8 mouse cellular contexts compared by ENCODE assay signal in genomic region chrX:71050677-71051311, GRCm38 (mm10). TPM values are rescaled to one million over a fixed set of nuclear protein-coding genes. Genes with fewer than 3 reads are reported as not detected.
DNase-seq lines count a peak whose midpoint lies in the region; ATAC-seq lines count a peak whose summit lies in the region.

No protein-coding gene starts in this region.

- 18% methylated on average over 26 of the region's 26 CpGs for WGBS in neural tube, embryonic 11.5 days
- 23% methylated on average over 26 of the region's 26 CpGs for WGBS in embryonic facial prominence, embryonic 10.5 days
- 13% methylated on average over 26 of the region's 26 CpGs for WGBS in heart, embryonic 13.5 days
- 17% methylated on average over 26 of the region's 26 CpGs for WGBS in stomach, embryonic 15.5 days

- DNase-seq in neural tube, embryonic 11.5 days (ENCODE audit: low spot score), result peak; percentile 28
- DNase-seq in neural tube, embryonic 10.5 days (ENCODE audit: extremely low spot score, low spot score), result no peak
- peak; percentile 32 for DNase-seq in embryonic facial prominence, embryonic 10.5 days (ENCODE audit: low spot score)
- DNase-seq in layer of hippocampus, adult 18-20 months (ENCODE audit: low spot score in 2 of 2), result peak; percentile 10 to 19
- peak; percentile 22 to 25 for DNase-seq in lung, postnatal 4 days
- no peak for DNase-seq in thymus, postnatal 4 days

- peak overlapping the region; percentile 62 for H3K4me2 ChIP-seq in neural tube, embryonic 11.5 days (ENCODE audit: low read depth)
- peak overlapping the region; percentile 76 for H3K4me2 ChIP-seq in heart, embryonic 13.5 days
- H3K4me2 ChIP-seq in stomach, embryonic 15.5 days, result peak overlapping the region; percentile 69

- no peaks in the 10 kb centered on the region for H3K9me3 ChIP-seq in neural tube, embryonic 11.5 days (ENCODE audit: control insufficient read depth, low read length)
- H3K9me3 ChIP-seq in embryonic facial prominence, embryonic 10.5 days, result no peaks in the 10 kb centered on the region
- no peaks in the 10 kb centered on the region for H3K9me3 ChIP-seq in heart, embryonic 13.5 days
- H3K9me3 ChIP-seq in stomach, embryonic 15.5 days, result no peaks in the 10 kb centered on the region

- no peak overlapping the region; the same call in 1 of the 2 replicates for H3K27ac ChIP-seq in neural tube, embryonic 11.5 days (ENCODE audit: low read depth, low read length)
- H3K27ac ChIP-seq in embryonic facial prominence, embryonic 10.5 days (replicated peaks), result peak overlapping the region; percentile 66
- peak overlapping the region; percentile 58 for H3K27ac ChIP-seq in heart, embryonic 13.5 days (replicated peaks)
- no peak overlapping the region for H3K27ac ChIP-seq in stomach, embryonic 15.5 days

- peak overlapping the region; percentile 56 for H3K9ac ChIP-seq in neural tube, embryonic 11.5 days (ENCODE audit: low read length)
- peak overlapping the region; percentile 81 for H3K9ac ChIP-seq in heart, embryonic 13.5 days
- H3K9ac ChIP-seq in stomach, embryonic 15.5 days, result peak overlapping the region; percentile 29; the same call in 1 of the 2 replicates

- peaks cover 7% of the 10 kb centered on the region; the same call in 1 of the 2 replicates for H3K27me3 ChIP-seq in neural tube, embryonic 11.5 days (ENCODE audit: control insufficient read depth, insufficient read depth, low read length)
- H3K27me3 ChIP-seq in embryonic facial prominence, embryonic 10.5 days (replicated peaks; ENCODE audit: low read depth, poor library complexity, severe bottlenecking), result peaks cover 81% of the 10 kb centered on the region
- H3K27me3 ChIP-seq in heart, embryonic 13.5 days (replicated peaks), result peaks cover 19% of the 10 kb centered on the region
- H3K27me3 ChIP-seq in stomach, embryonic 15.5 days (replicated peaks), result peaks cover 11% of the 10 kb centered on the region; the same call in 1 of the 2 replicates

- peak overlapping the region; percentile 47 for H3K4me3 ChIP-seq in neural tube, embryonic 11.5 days (ENCODE audit: low read depth, low read length)
- peak overlapping the region; percentile 59 for H3K4me3 ChIP-seq in embryonic facial prominence, embryonic 10.5 days
- peak overlapping the region; percentile 62 for H3K4me3 ChIP-seq in heart, embryonic 13.5 days
- H3K4me3 ChIP-seq in stomach, embryonic 15.5 days (replicated peaks), result peak overlapping the region; percentile 52

- ATAC-seq in neural tube, embryonic 11.5 days (ENCODE audit: insufficient read depth, low FRiP score, low TSS enrichment), result peak; percentile 14; the same call in 1 of the 2 replicates
- ATAC-seq in heart, embryonic 13.5 days (ENCODE audit: extremely low read depth, insufficient number of reproducible peaks, low FRiP score, low TSS enrichment), result no peak
- no peak for ATAC-seq in stomach, embryonic 15.5 days (ENCODE audit: insufficient read depth, low FRiP score, low read depth)

- no peaks in the 10 kb centered on the region for H3K36me3 ChIP-seq in neural tube, embryonic 11.5 days (ENCODE audit: control insufficient read depth, insufficient read depth, low read length)
- no peaks in the 10 kb centered on the region for H3K36me3 ChIP-seq in embryonic facial prominence, embryonic 10.5 days (replicated peaks)
- no peaks in the 10 kb centered on the region for H3K36me3 ChIP-seq in heart, embryonic 13.5 days
- H3K36me3 ChIP-seq in stomach, embryonic 15.5 days, result no peaks in the 10 kb centered on the region

- H3K4me1 ChIP-seq in neural tube, embryonic 11.5 days (ENCODE audit: control insufficient read depth, insufficient read depth, low read length), result no peaks in the 10 kb centered on the region
- H3K4me1 ChIP-seq in embryonic facial prominence, embryonic 10.5 days, result peaks cover 16% of the 10 kb centered on the region
- H3K4me1 ChIP-seq in heart, embryonic 13.5 days, result peaks cover 10% of the 10 kb centered on the region; the same call in 1 of the 2 replicates
- H3K4me1 ChIP-seq in stomach, embryonic 15.5 days, result no peaks in the 10 kb centered on the region

RNA-seq across cellular contexts. Expression of gene Mamld1, which starts 0.7 kb away (rescaled TPM):
- polyA plus RNA-seq in neural tube, embryonic 11.5 days (2014; fragmentation: Nextera tagmentation; extraction: Ambion mirVana), result 6.0 and 6.3 TPM in 2 replicates
- polyA plus RNA-seq in embryonic facial prominence, embryonic 10.5 days (2016; fragmentation: Nextera tagmentation; extraction: Ambion mirVana), result 1.3 and 1.5 TPM in 2 replicates
- 2.9 and 3.1 TPM in 2 replicates for polyA plus RNA-seq in heart, embryonic 13.5 days (2015; fragmentation: Nextera tagmentation; extraction: Ambion mirVana)
- total RNA-seq in layer of hippocampus, adult 18-20 months (2021), result 10 to 100 TPM; 32.2 to 32.5 TPM
- polyA plus RNA-seq in stomach, embryonic 15.5 days (2015; fragmentation: Nextera tagmentation; extraction: Ambion mirVana), result 2.4 and 3.0 TPM in 2 replicates

Comparison
In these comparisons a context has a peak if more than half of its experiments do, and no peak if none do; other contexts are left out.
1. DNase-seq: peak in neural tube, embryonic 11.5 days (single experiment), embryonic facial prominence, embryonic 10.5 days (single experiment), layer of hippocampus, adult 18-20 months (2 of 2) and lung, postnatal 4 days (2 of 2); none in neural tube, embryonic 10.5 days (single experiment) and thymus, postnatal 4 days (single experiment).
2. H3K27ac ChIP-seq: peak in embryonic facial prominence, embryonic 10.5 days (single experiment) and heart, embryonic 13.5 days (single experiment); none in neural tube, embryonic 11.5 days (single experiment) and stomach, embryonic 15.5 days (single experiment).
3. H3K9ac ChIP-seq: peak in every context shown above with its lines; median percentile 81 in heart, embryonic 13.5 days; 56 in neural tube, embryonic 11.5 days; 29 in stomach, embryonic 15.5 days.
4. Peak in every context shown above with its lines, with median percentiles within 50 percentile points of each other: H3K4me2 ChIP-seq and H3K4me3 ChIP-seq.